ENCODE assay signal across 8 mouse cellular contexts in genomic region chr2:153493781-153494292, GRCm38 (mm10). TPM values are rescaled to one million over a fixed set of nuclear protein-coding genes. Genes with fewer than 3 reads are reported as not detected.
DNase-seq lines count a peak whose midpoint lies in the region; ATAC-seq and TF ChIP-seq lines count a peak whose summit lies in the region.
"Had no signal": no experiment of that assay in that cellular context is flagged by ENCODE, and none has a peak within 500 bp of the region (broad histone marks: within the 10 kb centered on the region; RNA-seq: fewer than 3 reads in every experiment).

No protein-coding gene starts in this region.

- peaks cover 17% of the 10 kb centered on the region for H3K4me1 ChIP-seq in embryonic facial prominence, embryonic 11.5 days (ENCODE audit: control insufficient read depth, insufficient read depth, low read length)
- H3K4me1 ChIP-seq in midbrain, postnatal 0 days (ENCODE audit: insufficient read depth, low read length), result peaks cover 37% of the 10 kb centered on the region

- no peak for ATAC-seq in embryonic facial prominence, embryonic 11.5 days (replicated peaks; ENCODE audit: insufficient number of reproducible peaks, low FRiP score, low TSS enrichment, low read depth)
- ATAC-seq in inflammation-experienced regulatory T-cells, adult 6 months, result peak; percentile 22
- ATAC-seq in midbrain, postnatal 0 days (ENCODE audit: low FRiP score), result no peak

- H3K36me3 ChIP-seq in embryonic facial prominence, embryonic 11.5 days (replicated peaks; ENCODE audit: control insufficient read depth, insufficient read depth, low read depth, low read length), result no peaks in the 10 kb centered on the region
- no peaks in the 10 kb centered on the region for H3K36me3 ChIP-seq in midbrain, postnatal 0 days (ENCODE audit: insufficient read depth, low read length)

- H3K27me3 ChIP-seq in embryonic facial prominence, embryonic 11.5 days (ENCODE audit: control insufficient read depth, insufficient read depth, low read length), result peaks cover 7% of the 10 kb centered on the region
- H3K27me3 ChIP-seq in midbrain, postnatal 0 days (ENCODE audit: insufficient read depth, low read length), result no peaks in the 10 kb centered on the region

- H3K9ac ChIP-seq in embryonic facial prominence, embryonic 11.5 days (replicated peaks; ENCODE audit: low read length), result peak overlapping the region; percentile 13; the same call in 1 of the 2 replicates
- 0 out of 2 replicates have a peak overlapping the region, but pooled peaks have one; percentile 86 for H3K9ac ChIP-seq in midbrain, postnatal 0 days (replicated peaks; ENCODE audit: low read length, poor library complexity, severe bottlenecking)

- H3K27ac ChIP-seq in embryonic facial prominence, embryonic 11.5 days (replicated peaks; ENCODE audit: low read depth, low read length), result 0 out of 2 replicates have a peak overlapping the region, but pooled peaks have one; percentile 35
- H3K27ac ChIP-seq in midbrain, postnatal 0 days (ENCODE audit: low read depth, low read length), result peak overlapping the region; percentile 97

- DNase-seq in urinary bladder, adult 2 months (ENCODE audit: low spot score), result peak; percentile 46
- DNase-seq in urinary bladder, postnatal 10 days (ENCODE audit: low spot score), result no peak
- DNase-seq in embryonic facial prominence, embryonic 11.5 days (ENCODE audit: low spot score), result peak; percentile 59
- no peak for DNase-seq in midbrain, postnatal 0 days (ENCODE audit: low spot score)
- peak; percentile 49 for DNase-seq in urinary bladder, postnatal 25 days (ENCODE audit: low spot score)
- no peak for DNase-seq in layer of hippocampus, adult 11-12 months (ENCODE audit: low spot score)

- no peak overlapping the region for H3K4me2 ChIP-seq in embryonic facial prominence, embryonic 11.5 days (ENCODE audit: low read depth, low read length)
- 0 out of 2 replicates have a peak overlapping the region, but pooled peaks have one; percentile 1 for H3K4me2 ChIP-seq in midbrain, postnatal 0 days (ENCODE audit: low read depth, low read length, poor library complexity, severe bottlenecking)

- WGBS in embryonic facial prominence, embryonic 11.5 days, result 9% methylated on average over 6 of the region's 6 CpGs
- 26% methylated on average over 6 of the region's 6 CpGs for WGBS in midbrain, postnatal 0 days

- no peaks in the 10 kb centered on the region for H3K9me3 ChIP-seq in embryonic facial prominence, embryonic 11.5 days (replicated peaks; ENCODE audit: control insufficient read depth, low read length)
- no peaks in the 10 kb centered on the region for H3K9me3 ChIP-seq in midbrain, postnatal 0 days (ENCODE audit: low read length)

- no peak for TF ChIP-seq CTCF in midbrain, postnatal 0 days (IDR thresholded peaks at IDR 0.05)

- H3K4me3 ChIP-seq in embryonic facial prominence, embryonic 11.5 days (ENCODE audit: low read depth, low read length), result no peak overlapping the region
- H3K4me3 ChIP-seq in midbrain, postnatal 0 days (ENCODE audit: low read depth, low read length), result no peak overlapping the region

RNA-seq across cellular contexts. Expression of gene 4930404H24Rik, which starts 1.2 kb away (rescaled TPM):
- polyA plus RNA-seq in urinary bladder, adult 2 months (2012; rRNA removed), result not detected in 2 replicates
- not detected in 2 replicates for polyA plus RNA-seq in embryonic facial prominence, embryonic 11.5 days (2014; fragmentation: Nextera tagmentation; extraction: Ambion mirVana)
- not detected for polyA plus RNA-seq in inflammation-experienced regulatory T-cells, adult 6 months (2017; shearing (Covaris generic))
- not detected in 2 replicates for total RNA-seq in midbrain, postnatal 0 days (2014; rRNA removed)
- not detected in 2 replicates for polyA plus RNA-seq in midbrain, postnatal 0 days (2015; fragmentation: Nextera tagmentation; extraction: Ambion mirVana)
- total RNA-seq: neutrophil, adult 5-6 weeks had no signal

RNA-seq across cellular contexts. Expression of gene Nol4l, which starts 35.9 kb away (rescaled TPM):
- polyA plus RNA-seq in urinary bladder, adult 2 months (2012; rRNA removed), result 11.7 and 15.8 TPM in 2 replicates
- polyA plus RNA-seq in embryonic facial prominence, embryonic 11.5 days (2014; fragmentation: Nextera tagmentation; extraction: Ambion mirVana), result 17.6 and 21.0 TPM in 2 replicates
- polyA plus RNA-seq in inflammation-experienced regulatory T-cells, adult 6 months (2017; shearing (Covaris generic)), result 1 to 10 TPM; 2.4 to 3.9 (median 2.4) TPM
- total RNA-seq in midbrain, postnatal 0 days (2014; rRNA removed), result 73.1 and 97.7 TPM in 2 replicates
- polyA plus RNA-seq in midbrain, postnatal 0 days (2015; fragmentation: Nextera tagmentation; extraction: Ambion mirVana), result 24.4 and 26.4 TPM in 2 replicates

Comparison
In these comparisons a context has a peak if more than half of its experiments do, and no peak if none do; other contexts are left out.
1. DNase-seq: peak in urinary bladder, adult 2 months (single experiment), embryonic facial prominence, embryonic 11.5 days (single experiment) and urinary bladder, postnatal 25 days (single experiment); none in urinary bladder, postnatal 10 days (single experiment), midbrain, postnatal 0 days (single experiment) and layer of hippocampus, adult 11-12 months (single experiment).